Mouse (Mus musculus): Measurements from ENCODE around the gene Stradb.

Stradb gene

DNA sequence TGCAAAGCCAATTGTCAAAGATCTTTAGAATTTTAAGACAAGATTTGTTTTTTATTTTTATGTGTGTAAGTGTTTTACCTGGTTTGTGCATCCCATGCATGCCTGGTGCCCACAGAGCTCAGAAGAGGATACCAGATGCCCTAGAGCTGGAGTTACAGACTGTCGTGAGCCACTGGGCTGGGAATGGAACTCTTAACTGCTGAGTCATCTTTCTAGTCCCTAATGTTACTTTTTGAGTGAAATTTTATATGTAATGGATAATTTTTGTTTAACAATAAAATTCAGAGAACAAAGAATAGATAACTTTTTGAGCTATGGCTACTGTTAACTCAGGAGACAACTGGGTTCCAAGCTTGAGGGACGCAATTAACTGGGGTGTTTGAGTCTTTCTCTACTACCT, 13.6 kb upstream of the Stradb start:
- no peak for DNase-seq (ENCODE audit: low spot score in 2 of 2)

DNA sequence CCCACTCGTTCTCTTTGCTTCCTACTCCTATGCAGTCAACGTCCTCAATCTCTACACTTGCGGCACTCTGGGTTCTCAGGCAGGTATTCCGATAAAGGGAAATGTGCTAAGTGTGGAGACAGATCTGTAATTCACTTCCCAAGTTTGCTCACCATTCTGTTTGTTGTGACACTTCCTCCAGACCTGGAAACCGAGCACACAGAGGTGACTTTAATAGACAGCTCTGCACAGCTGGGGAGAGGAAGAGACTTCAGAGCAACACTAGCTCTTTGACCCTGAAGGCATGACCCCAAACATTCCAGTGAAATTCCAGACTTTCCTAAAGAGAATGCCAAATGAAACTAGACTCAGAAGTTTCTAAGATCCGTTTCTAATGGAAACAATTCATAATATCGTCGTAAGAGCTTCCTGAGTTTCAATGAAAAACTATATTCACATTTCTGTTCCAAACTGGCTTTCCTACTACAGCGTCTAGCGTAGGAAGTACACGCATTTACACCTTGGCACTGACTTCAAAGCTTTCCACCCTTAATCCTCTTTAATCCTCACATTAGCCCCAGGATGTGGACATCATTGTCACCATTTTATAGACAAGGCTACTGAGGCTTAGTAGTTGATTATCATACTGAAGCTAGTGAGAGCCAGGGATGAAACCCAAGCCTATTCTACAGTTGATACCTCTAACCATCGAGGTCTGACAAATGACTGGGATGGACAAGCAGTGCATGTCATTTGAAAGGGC, 12.0 kb upstream of the Stradb start:
- no peak for DNase-seq (ENCODE audit: low spot score in 2 of 2)

DNA sequence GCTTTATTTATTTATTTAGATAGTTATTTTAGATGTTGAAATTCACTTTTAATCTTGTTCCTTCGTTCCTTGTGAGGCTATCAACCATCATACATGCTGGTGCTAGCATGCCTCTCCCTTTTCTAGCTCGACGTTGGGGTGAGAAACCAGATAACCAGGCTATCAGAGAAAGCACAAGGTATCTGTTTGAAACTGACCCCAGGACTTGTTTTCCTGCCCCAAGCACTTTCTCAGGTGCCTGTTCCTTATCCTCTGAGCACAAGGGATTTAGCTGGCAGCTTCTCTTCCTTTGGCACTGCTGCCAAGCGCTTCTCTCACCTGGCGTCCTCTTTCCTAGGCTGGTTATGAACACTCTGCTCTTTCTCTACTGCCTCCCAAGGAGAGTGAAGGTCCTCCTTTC, 10.9 kb upstream of the Stradb start:
- DNase-seq (ENCODE audit: low spot score in 2 of 2), result no peak

DNA sequence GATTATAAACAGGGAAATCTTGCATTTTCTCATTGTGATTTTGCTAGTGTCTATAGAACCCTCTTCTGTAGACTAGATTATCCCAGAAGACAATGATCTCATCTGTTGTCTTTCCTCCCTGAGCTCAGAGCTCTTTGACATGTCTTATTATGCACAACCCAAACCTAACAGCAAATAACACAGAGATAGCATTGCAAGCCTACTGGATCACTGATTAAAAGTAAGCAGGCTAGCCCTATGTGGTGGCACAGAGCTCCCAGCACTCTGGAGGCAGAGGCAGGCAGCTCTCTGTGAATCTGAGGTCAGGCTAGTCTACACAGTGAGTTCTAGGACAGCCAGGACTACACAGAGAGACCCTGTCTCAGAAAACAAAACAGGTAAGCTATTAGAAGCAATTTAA, 10.5 kb upstream of the Stradb start:
- no peak for DNase-seq (ENCODE audit: low spot score in 2 of 2)

DNA sequence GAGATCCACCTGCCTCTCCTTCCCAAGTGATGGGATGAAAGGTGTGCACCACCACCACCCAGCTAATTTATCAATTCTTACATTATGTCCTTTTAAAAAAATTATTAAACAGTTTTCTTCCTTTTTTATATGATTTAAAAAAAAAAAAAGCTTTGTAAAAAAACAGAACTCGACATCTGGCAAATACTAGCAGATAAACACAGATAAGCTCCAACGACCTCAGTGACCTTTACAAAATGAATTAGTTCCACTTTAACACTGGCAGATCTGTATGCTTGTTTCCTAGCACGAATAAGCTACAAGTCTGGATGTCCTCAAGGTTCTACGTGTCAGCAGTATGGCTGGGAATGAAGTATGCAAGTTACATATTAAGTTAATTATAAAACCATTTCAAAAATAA, 5.8 kb upstream of the Stradb start:
- DNase-seq (ENCODE audit: low spot score in 2 of 2), result no peak

DNA sequence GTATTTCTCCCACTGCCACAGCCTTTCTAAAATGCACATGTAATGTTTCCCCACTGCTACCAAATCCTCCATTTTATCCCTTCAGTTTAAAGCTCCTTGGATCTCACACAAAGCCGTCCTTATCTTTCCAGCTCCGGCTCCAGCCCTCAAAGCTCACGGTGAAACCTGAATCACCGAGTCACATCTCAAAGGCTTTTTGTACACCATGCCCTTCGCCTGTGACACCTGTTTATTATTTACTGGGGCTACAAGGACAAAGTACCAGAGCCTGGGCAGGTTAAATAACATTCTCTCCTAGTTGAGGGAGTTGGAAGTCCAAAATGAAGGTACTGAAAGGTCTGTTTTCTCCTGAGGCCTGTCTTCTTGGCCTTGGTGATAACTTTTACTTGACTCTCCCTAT, 3.3 kb upstream of the Stradb start:
- no peak for DNase-seq (ENCODE audit: low spot score in 2 of 2)

DNA sequence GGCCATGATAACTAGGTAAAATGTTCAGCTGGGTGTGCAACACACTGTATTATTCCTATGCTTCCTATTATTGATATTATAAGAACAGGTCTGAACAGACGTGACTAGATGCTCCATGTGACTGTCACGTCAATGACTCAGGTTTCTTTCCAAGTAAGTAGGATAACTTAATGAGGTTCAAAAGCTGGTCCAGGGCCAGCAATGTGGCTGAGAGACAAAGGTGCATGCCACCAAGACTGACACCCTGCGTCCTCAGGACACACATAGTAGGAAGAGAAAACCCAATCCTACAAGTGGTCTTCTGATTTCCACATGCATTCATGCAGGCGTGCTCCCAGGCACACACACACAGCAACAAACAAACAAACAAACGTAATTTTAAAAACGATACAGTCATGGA, 2.2 kb upstream of the Stradb start:
- DNase-seq (ENCODE audit: low spot score in 2 of 2), result no peak

DNA sequence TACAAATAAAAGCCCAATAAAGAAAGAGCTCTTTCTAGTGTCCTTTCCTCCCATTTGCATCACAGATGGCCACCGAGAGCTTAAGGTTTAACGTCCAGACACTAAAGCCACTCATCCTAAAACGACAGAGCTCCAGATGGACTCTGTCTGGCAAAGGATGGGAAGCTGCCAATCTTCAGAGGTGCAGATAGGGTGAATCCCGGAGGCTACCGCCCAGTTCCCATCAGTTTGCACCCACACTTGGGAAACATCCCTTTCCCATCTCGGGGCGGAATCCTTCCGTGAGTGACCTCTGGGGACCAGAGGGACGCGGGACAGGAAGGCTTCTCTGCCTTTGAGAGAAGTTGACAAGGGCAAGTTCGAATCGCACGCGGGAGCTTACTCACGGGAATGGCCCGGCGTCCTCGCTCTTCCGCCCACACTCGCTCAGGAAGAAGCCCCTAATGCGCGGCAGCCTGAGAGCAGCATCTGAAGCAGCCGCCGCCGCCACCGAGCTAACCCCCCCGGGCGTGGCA, 414 bp upstream of the Stradb start:
- DNase-seq (ENCODE audit: low spot score in 2 of 2), result no peak

DNA sequence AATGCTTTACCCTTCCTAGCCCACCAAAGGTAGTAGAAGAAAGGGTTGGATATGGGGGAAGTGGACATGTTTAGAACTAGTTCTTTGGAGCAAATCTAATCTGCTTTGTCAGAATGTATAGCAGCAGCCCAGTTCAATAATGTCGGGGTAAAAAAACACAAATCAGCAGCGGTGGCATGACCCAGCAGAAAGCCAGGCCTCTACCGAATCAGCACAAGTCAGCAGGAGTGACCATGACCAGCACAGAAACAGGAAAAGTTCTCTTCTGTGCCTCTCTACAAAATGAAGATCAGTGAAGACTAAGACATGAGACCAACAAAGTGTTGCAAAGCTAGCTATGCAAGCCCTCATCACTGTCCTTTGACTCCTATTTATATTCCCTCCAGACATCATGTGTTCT, 9.0 kb downstream of the Stradb start:
- DNase-seq (ENCODE audit: low spot score in 2 of 2), result no peak

DNA sequence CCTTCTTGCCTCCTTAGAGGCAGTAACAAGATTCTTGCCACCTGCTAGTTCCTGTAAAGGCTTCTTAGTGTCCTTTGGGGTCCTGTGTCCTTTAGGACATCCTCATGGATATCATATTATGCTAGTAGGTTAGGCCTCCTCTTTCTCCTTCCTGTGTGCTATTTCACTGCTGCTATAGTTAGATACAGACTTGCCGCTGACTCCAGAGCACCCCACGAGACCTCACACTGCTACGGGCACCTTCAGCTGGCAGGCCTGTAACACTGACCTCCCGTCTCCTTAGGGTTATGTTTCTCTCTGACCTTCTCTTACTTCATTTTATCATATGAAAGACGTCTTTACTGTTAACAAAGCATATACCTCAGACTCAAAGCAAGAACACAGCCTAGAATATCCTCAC, 11.3 kb downstream of the Stradb start:
- DNase-seq (ENCODE audit: low spot score in 2 of 2), result no peak

DNA sequence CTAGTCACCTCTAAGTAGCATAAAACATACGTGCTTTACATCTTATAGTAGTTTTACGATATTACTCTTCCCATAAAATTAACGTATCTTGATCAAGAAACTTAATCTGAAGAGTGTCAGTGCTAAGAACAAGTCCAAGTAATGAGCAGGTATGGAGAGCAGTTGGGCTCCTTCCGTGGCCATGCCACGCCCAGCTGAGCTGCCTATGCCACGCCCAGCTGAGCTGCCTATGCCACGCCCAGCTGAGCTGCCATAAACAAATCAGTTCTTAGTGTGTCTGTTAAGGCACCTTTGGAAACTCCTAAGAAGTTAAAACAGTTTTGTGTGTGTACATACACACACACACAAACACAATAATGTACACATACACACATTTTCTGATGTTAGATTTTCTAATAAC, 19.8 kb downstream of the Stradb start:
- DNase-seq (ENCODE audit: low spot score in 2 of 2), result no peak

DNA sequence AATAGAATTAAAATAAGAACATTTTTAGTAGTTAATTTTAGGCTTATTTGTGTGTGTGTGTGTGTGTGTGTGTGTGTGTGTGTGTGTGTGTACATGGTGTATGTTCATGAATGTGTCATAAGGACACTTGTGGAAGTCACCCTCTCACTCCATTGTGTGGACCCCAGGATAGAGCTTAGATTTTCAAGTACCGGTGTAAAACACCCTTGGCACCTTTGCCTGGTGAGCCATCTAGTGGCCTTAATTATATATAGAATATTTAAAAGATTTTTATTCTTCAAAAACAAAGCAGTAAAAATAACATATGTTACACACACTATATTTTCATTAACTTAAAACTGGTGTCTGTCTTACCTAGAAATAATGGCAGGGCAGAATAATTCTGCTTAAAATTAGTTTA, 20.4 kb downstream of the Stradb start:
- DNase-seq (ENCODE audit: low spot score in 2 of 2), result no peak

DNA sequence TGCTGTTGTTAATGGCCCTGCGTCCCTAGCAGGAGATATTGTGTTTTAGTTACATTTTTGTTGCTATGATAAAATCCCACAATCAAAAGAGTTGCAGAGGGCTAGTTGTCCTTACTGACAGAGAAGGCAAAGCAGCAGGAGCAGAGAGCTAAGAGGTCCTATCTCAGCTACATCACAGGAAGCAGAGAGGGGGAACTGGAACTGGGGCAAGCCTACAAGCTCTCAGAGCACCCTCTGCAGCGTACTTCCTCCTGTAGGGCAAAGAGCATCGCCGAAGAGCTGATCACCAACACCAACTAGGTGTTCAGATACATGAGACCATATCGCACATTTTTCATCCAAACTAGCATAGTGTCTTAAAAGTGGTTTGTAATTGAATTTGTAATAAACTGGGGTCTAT, 22.0 kb downstream of the Stradb start:
- no peak for DNase-seq (ENCODE audit: low spot score in 2 of 2)

DNA sequence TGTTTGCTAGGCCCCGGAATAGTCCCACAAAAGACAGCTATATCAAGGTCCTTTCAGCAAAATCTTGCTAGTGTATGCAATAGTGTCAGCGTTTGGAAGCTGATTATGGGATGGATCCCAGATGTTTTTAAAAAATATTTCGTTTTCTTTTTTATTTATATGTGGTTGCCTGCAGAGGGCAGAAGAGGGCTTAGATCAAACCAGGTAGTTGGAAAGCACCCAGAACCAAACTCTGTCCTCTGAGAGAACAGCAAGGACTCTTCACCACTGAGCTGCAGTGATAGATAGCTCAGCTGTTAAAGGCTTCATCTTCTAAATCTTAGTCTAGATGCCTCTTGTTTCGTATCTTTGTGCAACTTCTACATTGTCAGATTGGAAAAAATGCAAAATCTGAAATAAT, 35.9 kb downstream of the Stradb start:
- DNase-seq (ENCODE audit: low spot score in 2 of 2), result no peak

DNA sequence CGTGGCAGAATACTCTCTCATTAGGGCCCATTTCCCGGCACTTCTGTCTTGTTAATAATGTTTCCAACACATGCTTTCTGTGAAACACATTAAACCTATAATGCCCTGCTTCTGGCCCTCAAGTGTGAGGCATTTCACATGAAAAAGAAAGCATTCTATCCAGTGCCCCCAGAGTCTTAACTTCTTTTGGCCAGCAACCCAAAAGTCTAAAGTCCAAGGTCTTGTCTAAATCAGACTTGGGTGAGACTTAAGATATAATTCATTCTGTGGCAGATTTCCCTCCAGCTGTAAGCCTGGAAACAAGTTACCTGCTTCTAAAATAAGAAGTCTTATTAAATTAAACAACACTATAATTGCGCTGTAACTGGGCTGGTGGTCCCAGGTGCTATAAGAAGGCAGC, 48.2 kb downstream of the Stradb start:
- no peak for DNase-seq (ENCODE audit: low spot score in 2 of 2)

DNA sequence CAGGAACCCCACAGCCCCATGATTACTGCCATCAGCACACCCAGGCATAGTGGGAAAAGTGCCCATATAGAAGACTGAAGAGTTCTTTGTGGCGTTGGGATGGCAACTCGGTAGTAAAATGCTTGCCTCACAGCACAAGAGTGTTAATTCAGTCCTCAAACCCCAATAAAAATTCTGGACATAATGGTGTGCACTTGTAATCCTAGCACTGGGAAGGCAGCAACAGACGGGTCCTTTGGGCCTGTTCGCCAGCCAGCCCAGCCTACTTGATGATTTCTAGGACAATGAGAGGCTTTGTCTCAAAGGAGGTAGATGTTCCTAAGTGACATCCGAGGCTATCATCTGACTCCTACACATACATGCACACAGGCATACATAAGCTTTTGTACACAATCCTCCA, 64.4 kb downstream of the Stradb start:
- no peak for DNase-seq (ENCODE audit: low spot score in 2 of 2)
